ENCODE assay signal across 15 mouse cellular contexts in genomic region chr17:67257780-67258179, GRCm38 (mm10).
"Had no signal": no experiment of that assay in that cellular context is flagged by ENCODE, and none has a peak within 500 bp of the region (broad histone marks: within the 10 kb centered on the region; RNA-seq: fewer than 3 reads in every experiment).

No protein-coding gene starts in this region.

- H3K27me3 ChIP-seq: limb, embryonic 13.5 days; liver, embryonic 12.5 days; liver, embryonic 15.5 days; midbrain, embryonic 13.5 days had no signal

- DNase-seq: kidney, adult 2 months; kidney, postnatal 36 days; layer of hippocampus, postnatal 36 days; liver; thymus, adult 18-20 months; thymus, postnatal 14 days; thymus, postnatal 4 days had no signal

- H3K27ac ChIP-seq: kidney, postnatal 0 days; left cerebral cortex, adult 2 months; limb, embryonic 13.5 days; liver, embryonic 12.5 days; liver, embryonic 15.5 days; macrophage; midbrain, embryonic 13.5 days had no signal

- ATAC-seq: intestine, postnatal 0 days; liver, embryonic 12.5 days; midbrain, embryonic 13.5 days had no signal

- H3K4me1 ChIP-seq: liver, embryonic 12.5 days; liver, embryonic 15.5 days; midbrain, embryonic 13.5 days had no signal

- H3K9ac ChIP-seq: limb, embryonic 13.5 days; liver, embryonic 12.5 days; liver, embryonic 15.5 days; midbrain, embryonic 13.5 days had no signal

- H3K4me2 ChIP-seq: limb, embryonic 13.5 days; liver, embryonic 12.5 days; liver, embryonic 15.5 days; midbrain, embryonic 13.5 days had no signal

- H3K36me3 ChIP-seq: limb, embryonic 13.5 days; liver, embryonic 12.5 days; liver, embryonic 15.5 days; midbrain, embryonic 13.5 days had no signal

- H3K4me3 ChIP-seq: left cerebral cortex, adult 2 months; limb, embryonic 13.5 days; liver, embryonic 12.5 days; liver, embryonic 15.5 days; midbrain, embryonic 13.5 days had no signal

- H3K9me3 ChIP-seq: limb, embryonic 13.5 days; liver, embryonic 15.5 days; midbrain, embryonic 13.5 days had no signal
